Mouse (Mus musculus) cerebellum, adult 2 months (tissue): Measurements from ENCODE around the gene Fam124a.

Experiments used
- CTCF ChIP-seq: fragments of 200-500 bp; IDR thresholded peaks from 2 replicates; pipeline ENCODE4 v1.5.1; 2011; ENCODE audit warnings: low read depth, mild to moderate bottlenecking, control low read depth, low read length, moderate library complexity, borderline replicate concordance; ENCODE audit not compliant: insufficient read depth
- POLR2A ChIP-seq: fragments of 200-500 bp; IDR thresholded peaks from 2 replicates; pipeline ENCODE4 v1.6.1; 2011; ENCODE audit warnings: low read length, control low read depth, borderline replicate concordance; ENCODE audit not compliant: insufficient read depth

GRCm38 (mm10) chr14:62584637-62585036, 29.1 kb downstream of the Fam124a start:
- no peak for TF ChIP-seq CTCF
- no peak for TF ChIP-seq POLR2A
